Mouse (Mus musculus) lung, adult 2 months (tissue): ENCODE data around the gene Nat8f3. TPM values are rescaled to one million over a fixed set of nuclear protein-coding genes. Genes with fewer than 3 reads are reported as not detected.

Source experiments
- polyA plus RNA-seq: library from polyadenylated mRNA; depleted of rRNA; stranded (reverse); fragments of >200 nt; gene quantifications from 2 replicates; pipeline ENCODE4 v1.2.3, GENCODE M21; 2012; rRNA removed

Gene Nat8f3
- polyA plus RNA-seq, 1 experiment: 3.6 TPM

Other genes starting within 250 kb of the Nat8f3 start
- gene Alms1, start 178.2 kb downstream of the Nat8f3 start, polyA plus RNA-seq: 0.54 and 0.79 TPM in 2 replicates
- 6.3 and 7.9 TPM in 2 replicates for gene Nat8f7, start 52.5 kb downstream of the Nat8f3 start, polyA plus RNA-seq
- gene Nat8f6, start 55.2 kb upstream of the Nat8f3 start, polyA plus RNA-seq: 1.4 and 4.3 TPM in 2 replicates
- 0.27 TPM in 1 of 2 replicates, not detected in the other for gene Nat8f5, start 55.2 kb upstream of the Nat8f3 start, polyA plus RNA-seq
- 0.31 and 0.45 TPM in 2 replicates for gene Nat8, start 66.3 kb upstream of the Nat8f3 start, polyA plus RNA-seq
- gene Nat8f2, start 103.4 kb upstream of the Nat8f3 start, polyA plus RNA-seq: 0.03 and 0.11 TPM in 2 replicates
- gene Nat8f4, start 139.1 kb upstream of the Nat8f3 start, polyA plus RNA-seq: 1.3 and 1.9 TPM in 2 replicates
- gene Tprkb, start 146.1 kb upstream of the Nat8f3 start, polyA plus RNA-seq: 8.1 and 15.2 TPM in 2 replicates
- 5.4 and 7.5 TPM in 2 replicates for gene Nat8f1, start 149.9 kb upstream of the Nat8f3 start, polyA plus RNA-seq
- gene Dusp11, start 195.9 kb upstream of the Nat8f3 start, polyA plus RNA-seq: 32.6 and 34.7 TPM in 2 replicates